Mouse (Mus musculus): ENCODE measurements around the gene Mrtfb.

GRCm38 (mm10) chr16:13448051-13448705 lies 191.9 kb downstream of the Mrtfb start:
- TF ChIP-seq CTCF (IDR thresholded peaks at IDR 0.05; ENCODE audit: low read depth) (no peak), EP300 (IDR thresholded peaks at IDR 0.05; ENCODE audit: low read depth) (no peak)
